Comparison of ENCODE assay signal across 8 mouse cellular contexts in genomic region chr11:120632559-120633519, GRCm38 (mm10). TPM values are rescaled to one million over a fixed set of nuclear protein-coding genes. Genes with fewer than 3 reads are reported as not detected.
DNase-seq lines count a peak whose midpoint lies in the region; ATAC-seq and TF ChIP-seq lines count a peak whose summit lies in the region.

No protein-coding gene starts in this region.

- peak overlapping the region; percentile 95 to 97 for H3K4me3 ChIP-seq in ES-E14 (ENCODE audit: insufficient read depth in 1 of 2, low read depth in 1 of 2, low read length in 2 of 2, poor library complexity in 1 of 2, severe bottlenecking in 1 of 2)
- H3K4me3 ChIP-seq in forebrain, embryonic 14.5 days (ENCODE audit: low read depth, low read length) = peak overlapping the region; percentile 97

- H3K27me3 ChIP-seq in forebrain, embryonic 14.5 days (replicated peaks; ENCODE audit: control insufficient read depth, insufficient read depth, low read length) = no peaks in the 10 kb centered on the region

- peak overlapping the region; percentile 81 for H3K4me2 ChIP-seq in forebrain, embryonic 14.5 days (ENCODE audit: low read length)

- WGBS in forebrain, embryonic 14.5 days = under 1% methylated on average over 59 of the region's 116 CpGs

- no peak for DNase-seq in ES-E14 (ENCODE audit: low read depth, low spot score)
- DNase-seq in cerebellum, adult 11-12 months = peak; percentile 76
- DNase-seq in forebrain, embryonic 14.5 days (ENCODE audit: low spot score) = peak; percentile 48
- DNase-seq in heart, postnatal 36 days = peak; percentile 71 to 82
- peak; percentile 62 to 71 for DNase-seq in layer of hippocampus, postnatal 10 days (ENCODE audit: low spot score in 2 of 2)
- DNase-seq in lung, postnatal 36 days = peak; percentile 80
- DNase-seq in retina, embryonic 14.5 days (ENCODE audit: low spot score) = peak; percentile 61
- peak; percentile 49 for DNase-seq in thymus, postnatal 25 days

- intact Hi-C loops in heart, postnatal 36 days (cut with DNase I) = no loop called here

- H3K9me3 ChIP-seq in ES-E14 (ENCODE audit: control insufficient read depth, insufficient read depth, low read depth, low read length) = no peaks in the 10 kb centered on the region
- no peaks in the 10 kb centered on the region for H3K9me3 ChIP-seq in forebrain, embryonic 14.5 days (replicated peaks; ENCODE audit: control insufficient read depth, low read length)

- peaks cover 4 to 35% of the 10 kb centered on the region in 2 experiments for H3K4me1 ChIP-seq in ES-E14 (ENCODE audit: control insufficient read depth in 2 of 2, insufficient read depth in 2 of 2, low read length in 2 of 2, poor library complexity in 1 of 2)
- peaks cover 14% of the 10 kb centered on the region for H3K4me1 ChIP-seq in forebrain, embryonic 14.5 days (ENCODE audit: control insufficient read depth, insufficient read depth, low read length)

- H3K27ac ChIP-seq in ES-E14 (ENCODE audit: insufficient read depth, low read depth, low read length, poor library complexity, severe bottlenecking) = peak overlapping the region; percentile 96
- H3K27ac ChIP-seq in forebrain, embryonic 14.5 days (ENCODE audit: low read depth, low read length) = peak overlapping the region; percentile 82

- H3K9ac ChIP-seq in ES-E14 (ENCODE audit: insufficient read depth, low read depth, low read length, poor library complexity, severe bottlenecking) = peak overlapping the region; percentile 98
- peak overlapping the region; percentile 87 for H3K9ac ChIP-seq in forebrain, embryonic 14.5 days (ENCODE audit: low read length)

- H3K36me3 ChIP-seq in ES-E14 (ENCODE audit: control insufficient read depth, insufficient read depth, low read length, poor library complexity, severe bottlenecking) = peaks cover 12% of the 10 kb centered on the region
- H3K36me3 ChIP-seq in forebrain, embryonic 14.5 days (ENCODE audit: control insufficient read depth, insufficient read depth, low read length) = peaks cover 14% of the 10 kb centered on the region

- ATAC-seq in forebrain, embryonic 14.5 days = peak; percentile 85

- in situ Hi-C loops in ES-E14 (cut with MboI; ENCODE audit: low sequenced_read_pairs in 2 of 2, unreplicated experiment in 2 of 2) = no loop called here

TF ChIP-seq in ES-E14, 5 proteins besides CTCF, POLR2A, EP300 and RAD21:
- TF ChIP-seq ZC3H11A (IDR thresholded peaks at IDR 0.05; ENCODE audit: borderline replicate concordance, low read depth, low read length) (no peak), MAFK (IDR thresholded peaks at IDR 0.05; ENCODE audit: insufficient read depth, low read depth, low read length) (peak; percentile 95)

RNA-seq across cellular contexts. Expression of gene Mafg, which starts 0.6 kb away (rescaled TPM):
- total RNA-seq in ES-E14 (2012; rRNA removed) = 42.6 and 48.4 TPM in 2 replicates
- 20.0 and 23.6 TPM in 2 replicates for polyA plus RNA-seq in forebrain, embryonic 14.5 days (2014; fragmentation: Nextera tagmentation; extraction: Ambion mirVana)
- total RNA-seq in heart, postnatal 36 days (2021) = 10 to 100 TPM; 39.3 to 43.8 TPM
- total RNA-seq in layer of hippocampus, postnatal 10 days (2021) = 10 to 100 TPM; 79.3 to 86.7 TPM

RNA-seq across cellular contexts. Expression of gene Sirt7, which starts 7.8 kb away (rescaled TPM):
- 29.4 and 33.2 TPM in 2 replicates for total RNA-seq in ES-E14 (2012; rRNA removed)
- 30.4 and 40.8 TPM in 2 replicates for polyA plus RNA-seq in forebrain, embryonic 14.5 days (2014; fragmentation: Nextera tagmentation; extraction: Ambion mirVana)
- 10 to 100 TPM; 10.0 to 10.1 TPM for total RNA-seq in heart, postnatal 36 days (2021)
- 10 to 100 TPM; 33.5 to 39.7 TPM for total RNA-seq in layer of hippocampus, postnatal 10 days (2021)

RNA-seq across cellular contexts. Expression of gene Pycr1, which starts 10.7 kb away (rescaled TPM):
- 19.0 and 19.6 TPM in 2 replicates for total RNA-seq in ES-E14 (2012; rRNA removed)
- 33.6 and 33.9 TPM in 2 replicates for polyA plus RNA-seq in forebrain, embryonic 14.5 days (2014; fragmentation: Nextera tagmentation; extraction: Ambion mirVana)
- 1 to 10 TPM; 1.2 to 1.3 TPM for total RNA-seq in heart, postnatal 36 days (2021)
- 1 to 10 TPM; 3.5 to 5.3 TPM for total RNA-seq in layer of hippocampus, postnatal 10 days (2021)

RNA-seq across cellular contexts. Expression of gene Pcyt2, which starts 15.1 kb away (rescaled TPM):
- total RNA-seq in ES-E14 (2012; rRNA removed) = 88.6 and 188 TPM in 2 replicates
- 113 and 134 TPM in 2 replicates for polyA plus RNA-seq in forebrain, embryonic 14.5 days (2014; fragmentation: Nextera tagmentation; extraction: Ambion mirVana)
- total RNA-seq in heart, postnatal 36 days (2021) = 10 to 100 TPM; 48.2 to 54.6 TPM
- 100 to 1,000 TPM; 132 to 145 TPM for total RNA-seq in layer of hippocampus, postnatal 10 days (2021)

RNA-seq across cellular contexts. Expression of gene Myadml2, which starts 15.1 kb away (rescaled TPM):
- total RNA-seq in ES-E14 (2012; rRNA removed) = 0.63 TPM in 1 of 2 replicates, not detected in the other
- polyA plus RNA-seq in forebrain, embryonic 14.5 days (2014; fragmentation: Nextera tagmentation; extraction: Ambion mirVana) = 0.38 and 0.48 TPM in 2 replicates
- total RNA-seq in heart, postnatal 36 days (2021) = 10 to 100 TPM; 76.1 to 78.1 TPM
- total RNA-seq in layer of hippocampus, postnatal 10 days (2021) = 1 to 10 TPM; 1.1 to 2.1 TPM
